Mouse (Mus musculus): Measurements from ENCODE around the gene Enho. TPM values are rescaled to one million over a fixed set of nuclear protein-coding genes. Genes with fewer than 3 reads are reported as not detected.

Gene Enho
- total and polyA plus RNA-seq, 3 experiments: 0.17 to 0.59 TPM; not detected in 1

- H3K4me2 ChIP-seq (ENCODE audit: insufficient read depth, low read depth, poor library complexity, severe bottlenecking): no peak overlapping the region
- dilution Hi-C loops (cut with MboI; ENCODE audit: extremely low pct_ligation_motif_present, extremely low pct_unique_long_range_greater_than_20kb, low sequenced_read_pairs): no loop called here
Measured at GRCm38 (mm10) chr4:41638186-41638731, 1.9 kb downstream of the Enho start.

GRCm38 (mm10) chr4:41636882-41637635 is 3.1 kb downstream of the Enho start:
- DNase-seq (ENCODE audit: extremely low read depth): no peak
- Histone ChIP-seq H3K27me3 (replicated peaks) (peaks cover 55% of the 10 kb centered on the region), H3K79me2 (replicated peaks; ENCODE audit: control insufficient read depth, extremely low read depth, insufficient read depth, poor library complexity, severe bottlenecking) (no peaks in the 10 kb centered on the region), H3K4me3 (replicated peaks in 1 of 3; ENCODE audit: low read depth in 2 of 3, low read length in 2 of 3, poor library complexity in 1 of 3) (no peak overlapping the region), H3K4me2 (ENCODE audit: insufficient read depth, low read depth, poor library complexity, severe bottlenecking) (no peak overlapping the region), H3K27ac (ENCODE audit: insufficient read depth, low read depth) (no peak overlapping the region), H3K36me3 (replicated peaks in 1 of 2; ENCODE audit: control insufficient read depth in 1 of 2, insufficient read depth in 1 of 2, low read length in 1 of 2) (no peaks in the 10 kb centered on the region), H3K4me1 (ENCODE audit: control insufficient read depth in 1 of 2, insufficient read depth in 2 of 2) (peaks cover 7 to 22% of the 10 kb centered on the region in 2 experiments; a peak in 3 of 4 replicates), H3K9me3 (replicated peaks; ENCODE audit: low read length) (peaks cover 17% of the 10 kb centered on the region), H3K9ac (ENCODE audit: insufficient read depth, low read depth) (no peak overlapping the region)
- dilution Hi-C loops (cut with MboI; ENCODE audit: extremely low pct_ligation_motif_present, extremely low pct_unique_long_range_greater_than_20kb, low sequenced_read_pairs): no loop called here
- TF ChIP-seq HCFC1 (IDR thresholded peaks at IDR 0.05; ENCODE audit: low read depth, low read length) (no peak), MYC (IDR thresholded peaks at IDR 0.05; ENCODE audit: low read depth, low read length) (no peak), ELF1 (IDR thresholded peaks at IDR 0.05; ENCODE audit: low read depth, low read length) (no peak), NRF1 (IDR thresholded peaks at IDR 0.05; ENCODE audit: low read depth, low read length) (no peak), JUN (IDR thresholded peaks at IDR 0.05; ENCODE audit: insufficient read depth, low read depth, low read length) (no peak), RAD21 (IDR thresholded peaks at IDR 0.05; ENCODE audit: low read depth, low read length) (no peak), RCOR1 (conservative IDR thresholded peaks at IDR 0.05; ENCODE audit: low read depth, low read length) (no peak), ETS1 (conservative IDR thresholded peaks at IDR 0.05; ENCODE audit: low read depth, low read length) (no peak), ZKSCAN1 (IDR thresholded peaks at IDR 0.05; ENCODE audit: borderline replicate concordance, low read depth, low read length) (no peak), E2F4 (IDR thresholded peaks at IDR 0.05; ENCODE audit: insufficient replicate concordance, low read depth, low read length) (no peak)
- in situ Hi-C loops (cut with MboI; ENCODE audit: low pct_ligation_motif_present, low pct_unique_long_range_greater_than_20kb, low sequenced_read_pairs): no loop called here

More at GRCm38 (mm10) chr4:41638186-41638731, 1.9 kb downstream of the Enho start:
- no peak for TF ChIP-seq UBTF (IDR thresholded peaks at IDR 0.05; ENCODE audit: low read depth, low read length)
- no peak for TF ChIP-seq ZMIZ1 (IDR thresholded peaks at IDR 0.05; ENCODE audit: low read depth, low read length)
- no peak for TF ChIP-seq MAFK (IDR thresholded peaks at IDR 0.05; ENCODE audit: insufficient replicate concordance, low read length)
- no peak for TF ChIP-seq RCOR1 (conservative IDR thresholded peaks at IDR 0.05; ENCODE audit: low read depth, low read length)
- no peak for TF ChIP-seq IRF4 (IDR thresholded peaks at IDR 0.05; ENCODE audit: low read depth, low read length)
- no peak for TF ChIP-seq ETS1 (conservative IDR thresholded peaks at IDR 0.05; ENCODE audit: low read depth, low read length)
- no peak for TF ChIP-seq BHLHE40 (IDR thresholded peaks at IDR 0.05; ENCODE audit: low read depth, low read length)
- TF ChIP-seq ELF1 (IDR thresholded peaks at IDR 0.05; ENCODE audit: low read depth, low read length): no peak
- TF ChIP-seq CHD2 (IDR thresholded peaks at IDR 0.05; ENCODE audit: low read length): no peak
- no peak overlapping the region for H3K4me3 ChIP-seq (replicated peaks in 1 of 3; ENCODE audit: low read depth in 2 of 3, low read length in 2 of 3, poor library complexity in 1 of 3)
- H3K79me2 ChIP-seq (replicated peaks; ENCODE audit: control insufficient read depth, extremely low read depth, insufficient read depth, poor library complexity, severe bottlenecking): no peaks in the 10 kb centered on the region
- DNase-seq (ENCODE audit: extremely low read depth): no peak
- H3K27ac ChIP-seq (ENCODE audit: insufficient read depth, low read depth): no peak overlapping the region
- H3K4me1 ChIP-seq (ENCODE audit: control insufficient read depth in 1 of 2, insufficient read depth in 2 of 2): peaks cover 5 to 18% of the 10 kb centered on the region in 2 experiments; a peak in 3 of 4 replicates
- H3K9ac ChIP-seq (ENCODE audit: insufficient read depth, low read depth): no peak overlapping the region
- H3K9me3 ChIP-seq (replicated peaks; ENCODE audit: low read length): peaks cover 17% of the 10 kb centered on the region
- H3K36me3 ChIP-seq (replicated peaks in 1 of 2; ENCODE audit: control insufficient read depth in 1 of 2, insufficient read depth in 1 of 2, low read length in 1 of 2): no peaks in the 10 kb centered on the region
- peaks cover 62% of the 10 kb centered on the region for H3K27me3 ChIP-seq (replicated peaks)
- in situ Hi-C loops (cut with MboI; ENCODE audit: low pct_ligation_motif_present, low pct_unique_long_range_greater_than_20kb, low sequenced_read_pairs): no loop called here
